Mouse (Mus musculus) spleen, adult 18-20 months (tissue): ENCODE data around the gene Coro1a.

Experiments
- DNase-seq, 2 experiments: peaks; one replicate each; pipeline ENCODE4 v3.0.0; 2022; ENCODE audit warnings: mixed read lengths in 2 of 2

Gene Coro1a

DNA sequence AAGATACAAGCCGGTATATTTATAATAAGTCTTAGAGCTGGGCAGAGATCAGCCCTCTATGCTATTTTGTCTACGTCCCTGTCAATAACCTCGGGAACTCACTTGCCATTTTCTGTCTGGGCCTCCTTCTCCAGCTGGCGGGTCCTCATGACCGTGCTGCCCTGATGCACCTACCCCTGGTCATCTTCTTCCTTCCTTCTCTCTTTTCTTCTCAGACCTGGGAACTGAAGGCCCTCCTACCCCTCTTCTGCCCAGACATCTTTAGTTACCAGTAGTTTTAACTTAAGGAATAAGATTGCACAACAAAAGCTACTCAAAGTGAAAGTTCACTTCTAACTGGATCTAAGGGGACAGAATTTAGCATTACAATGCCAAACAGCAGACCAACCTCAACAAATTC lies 27.9 kb downstream of the Coro1a start:
- no peak for DNase-seq

GRCm38 (mm10) chr7:126678545-126679341 lies 28.8 kb downstream of the Coro1a start:
- no peak for DNase-seq

DNA sequence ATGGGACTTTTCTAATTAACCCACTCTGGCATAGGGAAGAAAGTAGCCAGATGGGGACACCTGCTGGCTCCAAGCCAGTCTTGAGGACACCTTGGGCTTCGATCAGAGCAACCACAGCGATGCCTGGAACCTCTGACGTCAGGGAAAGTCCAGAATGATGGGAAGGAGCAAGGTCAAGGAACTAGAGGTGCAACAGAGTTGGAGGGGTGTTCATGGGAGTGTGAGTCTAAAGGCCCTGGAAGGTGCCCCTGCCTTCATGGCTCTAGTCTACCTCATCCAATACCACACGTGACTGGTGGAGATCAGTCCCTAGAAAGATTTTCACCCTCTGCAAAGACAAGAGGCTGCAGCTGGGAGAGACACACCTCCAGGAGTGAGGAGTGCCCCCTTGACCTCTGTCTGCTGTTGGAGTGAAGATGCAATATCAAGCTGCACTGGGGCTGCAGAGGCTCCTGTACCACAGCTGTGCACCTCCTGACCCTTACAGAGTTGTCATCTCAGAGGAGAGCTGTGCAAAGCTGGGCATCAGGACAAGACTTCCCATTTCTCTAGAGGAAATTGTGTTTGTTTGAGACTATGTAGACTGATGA lies 30.9 kb downstream of the Coro1a start:
- no peak for DNase-seq

- no peak for DNase-seq
These were observed 31.4 kb downstream of the Coro1a start, which contains the start of gene Sult1a1 for GRCm38 (mm10) chr7:126676207-126676606. Gene Sult1a1, minus strand, starts transcription at chr7:126676432.

GRCm38 (mm10) chr7:126675104-126675503 lies 32.5 kb downstream of the Coro1a start:
- DNase-seq: no peak

DNA sequence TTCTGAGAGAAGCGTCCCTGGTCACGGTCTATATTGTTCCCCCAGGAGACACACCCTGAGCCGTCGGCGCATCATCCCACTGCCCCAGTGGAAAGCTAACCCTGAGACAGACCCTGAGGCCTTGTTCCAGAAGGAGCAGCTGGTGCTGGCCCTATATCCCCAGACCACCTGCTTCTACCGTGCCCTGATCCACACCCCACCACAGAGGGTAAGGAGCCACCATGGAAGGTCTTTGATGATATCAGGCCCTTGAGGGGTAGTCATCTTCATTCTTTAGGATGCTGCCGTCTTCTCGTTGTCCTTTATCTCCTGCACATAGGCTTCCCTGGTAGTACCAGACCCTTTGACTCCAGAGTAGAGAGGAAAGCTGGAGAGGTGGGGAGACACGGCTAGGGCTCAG lies 35.5 kb downstream of the Coro1a start:
- no peak for DNase-seq

DNA sequence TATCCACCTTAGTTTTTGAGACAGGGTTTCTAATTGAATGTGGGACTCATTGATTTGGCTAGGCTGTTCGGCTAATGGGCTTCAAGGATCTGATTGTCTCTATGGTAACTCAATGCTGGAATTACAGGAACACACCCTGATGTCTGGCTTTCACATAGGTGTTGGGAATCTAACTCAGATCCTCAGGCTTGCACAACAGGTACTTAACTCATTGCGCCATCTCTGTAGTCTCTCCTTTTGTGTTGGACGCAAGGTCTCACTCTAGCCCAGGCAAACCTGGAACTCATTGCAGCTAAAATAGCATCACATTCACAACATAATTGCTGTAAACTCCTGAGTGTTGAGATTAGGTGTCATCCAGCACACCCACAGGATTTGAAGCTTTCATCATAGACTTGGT lies 37.4 kb downstream of the Coro1a start:
- no peak for DNase-seq

- DNase-seq: no peak
These were observed 39.1 kb downstream of the Coro1a start for GRCm38 (mm10) chr7:126668452-126668851.

- DNase-seq: no peak
These were observed 40.0 kb downstream of the Coro1a start for GRCm38 (mm10) chr7:126667495-126668090.

DNA sequence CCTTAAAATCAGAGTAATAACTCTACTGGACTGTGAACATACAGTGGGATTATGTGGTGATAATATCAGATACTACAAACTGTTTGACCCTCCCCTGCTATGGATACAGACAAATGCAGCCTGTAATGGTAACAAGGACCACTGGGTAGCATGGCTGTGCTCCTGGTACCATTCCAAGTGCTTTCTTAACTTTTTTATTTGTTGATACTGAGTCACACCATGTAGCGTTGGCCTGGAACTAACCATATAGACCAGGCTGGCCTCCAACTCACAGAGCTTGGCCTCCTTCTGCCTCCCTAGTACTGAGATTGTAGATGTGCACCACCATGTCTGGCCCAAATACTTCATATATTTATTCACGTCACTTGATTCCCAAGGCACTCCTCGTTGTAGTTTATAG lies 42.3 kb downstream of the Coro1a start:
- no peak for DNase-seq

GRCm38 (mm10) chr7:126663646-126664045 lies 43.9 kb downstream of the Coro1a start:
- no peak for DNase-seq

GRCm38 (mm10) chr7:126659771-126660170 lies 47.8 kb downstream of the Coro1a start:
- DNase-seq: no peak

- DNase-seq: no peak
These were observed 50.1 kb downstream of the Coro1a start for GRCm38 (mm10) chr7:126657522-126657921.

DNA sequence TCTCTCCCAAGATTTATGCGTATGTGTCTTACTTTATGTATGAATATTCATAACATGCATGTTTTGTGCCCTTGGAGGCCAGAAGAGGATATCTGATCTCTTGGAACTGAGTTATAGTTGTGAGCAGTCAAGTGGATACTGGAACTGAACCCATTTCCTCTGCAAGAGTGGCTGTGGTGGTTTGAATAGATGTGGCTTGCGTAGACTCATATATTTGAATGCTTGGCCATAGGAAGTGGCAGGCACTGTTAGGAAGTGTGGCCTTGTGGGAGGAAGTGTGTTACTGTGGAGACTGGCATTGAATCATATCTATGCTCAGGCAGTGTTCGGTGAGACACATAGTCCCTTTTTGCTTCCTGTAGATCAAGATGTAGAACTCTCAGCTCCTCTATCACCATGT lies 51.9 kb downstream of the Coro1a start:
- no peak for DNase-seq

- no peak for DNase-seq
These were observed 53.6 kb downstream of the Coro1a start for GRCm38 (mm10) chr7:126653991-126654390.

DNA sequence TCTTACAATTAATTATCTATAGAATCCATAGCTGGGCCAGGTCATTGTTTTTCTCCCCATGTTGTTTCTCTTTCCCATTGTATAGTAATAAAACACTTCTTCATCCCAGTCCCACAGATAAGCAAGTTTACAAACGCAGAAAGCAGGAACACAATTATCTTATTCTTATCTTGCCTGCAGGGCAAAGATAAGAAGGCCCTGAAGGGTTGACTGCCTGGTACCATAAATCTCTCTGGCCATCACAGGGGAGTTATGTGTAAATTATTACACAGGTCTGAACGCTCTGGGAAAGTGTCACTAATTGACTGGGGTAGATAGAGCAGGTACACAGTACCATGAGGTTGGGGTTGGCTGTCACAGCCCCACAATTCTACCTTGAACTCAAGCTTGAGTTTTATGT lies 56.7 kb downstream of the Coro1a start:
- no peak for DNase-seq
